Comparison of ENCODE assay signal across 8 mouse cellular contexts in the genomic region with DNA sequence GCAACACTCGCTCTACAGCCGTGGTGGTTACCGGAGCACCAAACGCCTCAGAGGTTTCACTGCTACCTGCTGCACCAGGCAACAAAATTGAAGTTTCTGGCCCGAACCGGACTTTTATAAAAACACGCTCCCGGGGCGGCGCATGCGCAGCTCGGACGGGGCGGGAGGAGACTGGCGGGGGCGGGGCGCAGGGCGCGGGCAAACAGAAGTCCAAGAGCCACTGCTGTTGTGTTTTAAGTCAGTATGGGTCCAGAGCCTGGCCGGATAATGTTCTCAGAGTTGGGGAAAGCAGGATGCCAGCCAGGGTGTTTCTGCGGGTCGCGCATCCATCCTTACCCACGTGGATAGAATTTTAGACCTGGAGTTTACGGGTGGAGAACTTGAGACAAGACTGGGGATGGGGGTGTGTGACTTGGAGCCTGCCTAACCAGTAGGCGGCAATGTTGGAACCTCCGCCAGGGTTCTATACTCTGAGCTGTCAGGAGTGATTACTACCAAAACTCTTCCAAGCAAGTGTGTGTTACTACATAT. TPM values are rescaled to one million over a fixed set of nuclear protein-coding genes. Genes with fewer than 3 reads are reported as not detected.
DNase-seq lines count a peak whose midpoint lies in the region; ATAC-seq lines count a peak whose summit lies in the region.

Cxcr4 (minus strand) TSS at position 83 of the 531 bp plus-strand sequence.

- peak; percentile 68 for ATAC-seq in inflammation-experienced regulatory T-cells, adult 6 months

- peak; percentile 92 for DNase-seq in T-cell, adult 2 months (ENCODE audit: low spot score)
- DNase-seq in embryo, embryonic 11 days, result peak; percentile 90
- DNase-seq in gastrocnemius, postnatal 36 days, result peak; percentile 75 to 82
- peak; percentile 40 to 47 for DNase-seq in left cerebral cortex, postnatal 36 days (ENCODE audit: low spot score in 2 of 2)
- peak; percentile 86 for DNase-seq in mesoderm, embryonic 11.5 days (ENCODE audit: low read depth, low spot score)
- peak; percentile 48 for DNase-seq in right cerebral cortex, postnatal 25 days
- DNase-seq in yolk sac, embryonic 10.5 days (ENCODE audit: low spot score), result peak; percentile 85

- intact Hi-C loops in gastrocnemius, postnatal 36 days (cut with DNase I), result loop anchor here (5.0 kb wide), 2 partner anchors 220 to 240 kb away; no protein-coding TSS in a partner anchor
- intact Hi-C loops in left cerebral cortex, postnatal 36 days (cut with DNase I), result loop anchor here (5.0 to 10.0 kb wide), 5 partner anchors 90 to 230 kb away; partner anchors contain the start of gene Dars

RNA-seq across cellular contexts. Expression of gene Cxcr4, which starts in this region (rescaled TPM):
- 1 to 10 TPM; 3.2 to 3.5 TPM for total RNA-seq in gastrocnemius, postnatal 36 days (2021)
- 10 to 100 TPM; 11.6 to 15.8 (median 15.7) TPM for polyA plus RNA-seq in inflammation-experienced regulatory T-cells, adult 6 months (2017; shearing (Covaris generic))
- total RNA-seq in left cerebral cortex, postnatal 36 days (2021), result 1 to 10 TPM; 1.5 to 1.6 TPM

Comparison
In these comparisons a context has a peak if more than half of its experiments do, and no peak if none do; other contexts are left out.
1. Peak in every context shown above with its lines: DNase-seq and ATAC-seq.